Mouse (Mus musculus) mouse trophoblast stem cell (cell line): ENCODE measurements at regions not wholly inside any gene's neighbourhood (a gene's known extent, or its start where the extent isn't known, plus 50 kb on each side); places are given as distances from the start of the nearest gene placed in this dataset.

Experiments used
- in situ Hi-C, 2 experiments: fragments of 300-500 bp; cut with MseI, MboI; formaldehyde crosslinking; loops; 2 replicates in 1 of 2; 3 replicates in 1 of 2; pipeline ENCODE4 v1.15.1; 2025

DNA sequence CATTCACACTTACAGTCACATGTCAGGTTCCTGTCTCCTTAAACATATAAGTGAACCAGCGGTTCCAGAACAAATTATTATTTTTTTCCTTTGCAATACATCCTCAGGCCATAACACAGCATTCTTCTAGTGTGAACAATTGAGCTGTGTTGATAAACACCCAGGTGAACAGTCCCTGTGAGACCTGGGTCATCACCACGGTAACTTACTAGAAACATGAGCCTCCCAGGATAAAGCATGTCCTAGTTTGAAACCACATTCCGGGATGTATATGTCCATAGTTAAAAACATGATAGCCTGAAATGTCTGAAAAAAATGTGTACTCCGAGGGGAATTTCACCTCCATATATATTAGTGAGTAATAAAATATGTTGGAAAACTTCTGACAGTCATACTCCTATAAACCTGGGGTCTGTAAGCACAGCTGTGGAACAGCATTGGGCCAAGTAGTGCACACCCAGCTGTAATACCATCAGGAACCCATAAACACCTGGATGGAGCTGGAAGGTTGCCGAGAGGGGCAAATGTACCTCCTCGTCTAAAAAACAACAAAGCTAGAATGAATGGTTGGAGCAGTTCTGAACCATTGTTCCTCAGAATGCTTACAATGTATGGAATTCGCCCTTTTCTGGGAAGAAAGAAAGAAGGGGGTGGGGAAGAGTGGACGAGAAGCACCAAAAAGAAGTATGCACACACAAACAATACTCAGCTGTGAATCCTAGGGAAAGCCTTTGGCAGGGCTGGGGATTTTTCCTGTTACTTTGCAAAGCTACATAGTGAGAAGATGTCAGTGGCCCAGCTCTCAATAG is 232.9 kb downstream of the Irs2 start:
- in situ Hi-C loops, result no loop called here

DNA sequence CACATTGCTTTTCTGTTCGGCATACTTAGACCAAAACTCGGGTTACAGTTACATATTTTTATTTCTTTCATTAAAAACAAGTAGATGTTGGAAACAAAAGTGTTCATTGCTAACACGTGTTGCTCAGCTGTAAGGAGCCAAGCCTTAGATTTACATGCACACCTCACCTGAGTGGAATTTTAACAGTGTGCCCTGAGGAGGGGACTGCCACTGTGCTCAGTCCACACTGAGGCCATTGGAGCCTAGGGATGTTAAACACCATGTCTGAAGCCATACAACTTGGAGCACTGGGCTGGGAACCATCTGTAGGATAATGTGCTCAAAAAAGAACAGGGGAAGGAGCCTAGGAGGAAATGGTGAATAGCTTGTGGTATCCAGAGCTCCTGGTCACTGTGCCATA is 233.5 kb downstream of the Irs2 start:
- in situ Hi-C loops, result no loop called here

DNA sequence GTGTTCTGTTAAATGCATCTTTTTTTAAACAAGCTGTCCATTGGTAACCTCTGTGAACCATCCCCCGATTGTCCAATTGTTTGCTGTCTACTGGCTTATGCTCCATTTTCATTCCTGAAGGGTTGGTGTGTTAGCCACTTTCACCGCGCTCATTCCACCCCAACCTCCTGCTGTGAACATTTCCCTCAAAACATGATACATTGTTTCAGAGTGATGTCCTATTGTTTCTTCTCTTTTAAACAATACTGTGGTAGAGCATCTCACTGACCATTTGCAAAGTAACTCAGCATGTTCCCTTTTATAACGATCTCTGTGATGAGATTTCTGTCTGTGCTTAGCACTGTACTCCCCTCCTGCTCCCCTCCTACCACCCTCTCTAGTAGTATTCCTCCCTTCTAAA is 240.1 kb downstream of the Irs2 start:
- in situ Hi-C loops, result no loop called here

DNA sequence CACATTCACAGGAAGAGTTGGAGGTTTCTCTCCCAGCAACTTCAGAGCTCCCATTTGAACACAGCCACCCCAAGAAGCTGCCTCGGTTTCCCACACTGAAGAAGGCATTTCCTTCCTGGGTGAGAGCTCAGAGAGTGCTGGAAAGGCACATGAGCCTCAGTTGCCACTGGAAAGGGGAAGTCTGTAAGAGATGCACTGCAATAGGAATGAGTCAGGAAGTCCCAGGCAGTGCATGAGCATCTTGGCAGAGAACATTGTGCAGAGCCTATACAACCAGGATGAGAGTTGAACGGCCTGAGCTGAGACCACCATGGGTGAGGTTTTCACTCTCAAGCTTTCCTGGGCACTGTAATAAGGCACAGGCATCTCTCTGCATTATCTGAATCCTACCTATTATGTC is 244.4 kb downstream of the Irs2 start:
- in situ Hi-C loops, result no loop called here

DNA sequence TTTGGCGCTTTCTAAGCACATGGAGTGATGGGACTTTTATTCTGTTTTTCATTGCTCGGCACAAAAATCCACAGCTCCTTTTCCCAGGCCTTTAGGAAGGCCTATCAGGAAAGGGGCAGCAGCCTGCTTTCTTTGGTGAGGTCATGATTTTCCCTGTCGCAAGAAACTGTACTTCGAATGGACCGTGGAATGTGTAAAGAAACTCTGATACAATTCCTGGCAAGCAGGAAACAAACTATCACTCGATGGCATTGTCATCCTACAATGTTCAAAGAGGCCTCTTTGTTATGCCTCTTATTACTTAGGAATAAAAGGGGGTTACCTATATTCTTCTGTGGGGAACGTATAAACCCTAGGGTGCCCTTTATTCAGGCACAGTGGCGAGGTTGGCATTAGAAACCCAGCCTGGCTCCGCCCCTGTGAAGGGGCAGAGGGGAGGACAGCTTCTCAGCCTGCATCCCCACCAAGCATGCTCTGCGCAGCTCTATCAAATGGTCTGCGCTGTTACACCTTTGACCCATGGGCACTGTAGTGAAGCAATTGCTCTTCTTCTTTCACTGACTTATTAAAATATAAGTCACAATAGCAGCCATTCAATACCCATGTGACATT is 246.5 kb downstream of the Irs2 start:
- in situ Hi-C loops, result no loop called here

DNA sequence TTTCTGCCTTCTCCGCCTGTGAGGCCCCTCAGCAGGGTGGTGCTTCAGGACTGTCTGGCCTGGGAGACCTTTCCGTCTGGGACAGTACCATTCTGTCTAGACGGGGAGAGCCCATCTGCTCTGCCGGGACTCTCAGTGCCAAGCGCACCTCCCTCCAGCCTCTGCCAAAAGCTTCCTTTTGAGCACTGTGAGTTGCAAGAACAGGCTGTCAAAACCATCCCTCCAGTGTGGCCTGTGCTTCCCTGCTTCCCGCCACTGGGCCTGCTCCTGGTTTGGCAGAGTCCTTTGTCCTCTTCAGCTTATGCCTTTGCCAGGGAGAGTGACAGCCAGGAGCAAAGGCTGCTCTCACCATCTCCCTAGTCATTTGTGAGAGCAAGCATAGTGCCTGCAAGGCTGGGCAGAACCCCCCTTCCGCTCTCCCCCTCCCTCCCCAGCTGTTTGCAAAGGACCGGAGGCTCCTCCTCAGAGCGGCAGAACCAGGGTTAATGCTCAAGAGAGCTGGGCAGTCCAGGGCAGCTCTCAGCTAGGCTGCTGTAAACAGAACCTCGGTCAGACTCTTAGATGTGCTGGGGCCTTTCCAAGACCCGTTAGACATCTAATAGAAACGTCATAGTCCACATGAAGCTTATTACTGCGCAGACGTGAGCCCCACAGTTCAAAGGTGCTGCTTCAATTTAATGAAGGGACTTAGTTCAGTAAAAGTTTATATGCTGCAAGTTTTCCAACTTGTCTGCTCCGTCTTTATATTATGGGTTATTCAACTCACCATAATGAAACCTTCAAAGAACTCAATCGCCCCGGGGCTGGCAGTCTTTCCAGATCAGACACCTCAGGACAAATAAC is 247.2 kb downstream of the Irs2 start:
- in situ Hi-C loops, result no loop called here

DNA sequence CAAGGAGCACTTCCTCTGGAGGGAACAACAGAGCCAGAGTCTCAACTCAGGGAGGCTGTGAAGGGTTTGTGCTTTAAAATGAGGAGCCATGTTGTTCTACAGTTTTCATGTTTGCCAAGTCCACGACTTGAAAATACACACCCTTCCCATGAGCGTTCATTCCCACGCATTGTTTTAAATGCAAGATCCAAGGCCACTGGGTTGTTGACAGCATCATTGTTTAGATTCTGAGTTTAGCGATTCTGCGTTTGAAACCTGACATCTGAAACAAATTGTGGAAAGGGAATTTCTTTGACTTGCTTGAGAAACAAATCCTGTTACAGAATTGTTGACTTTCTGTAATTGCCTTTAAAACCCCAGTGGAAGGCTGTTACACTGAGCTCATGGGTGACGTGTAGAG is 248.0 kb downstream of the Irs2 start:
- in situ Hi-C loops, result no loop called here

DNA sequence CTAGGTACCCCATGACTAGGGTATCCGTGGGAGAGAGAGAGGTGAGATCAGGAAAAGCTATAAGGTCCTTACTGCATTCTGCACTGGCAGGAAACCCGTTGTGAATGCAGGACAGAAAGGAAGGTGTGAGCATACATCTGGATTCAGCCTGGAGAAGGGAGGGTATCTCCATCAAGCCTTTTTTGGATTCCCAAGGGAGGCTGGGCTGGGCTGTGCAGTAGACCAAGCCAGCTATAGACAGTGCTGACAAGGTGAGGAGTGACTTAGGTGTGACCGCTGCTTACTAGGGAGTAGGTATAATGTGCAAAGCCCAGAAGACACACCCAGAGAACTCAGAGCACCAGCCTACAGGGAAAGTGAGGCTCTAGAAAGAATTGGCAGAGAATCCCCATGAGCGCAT is 250.1 kb downstream of the Irs2 start:
- in situ Hi-C loops, result no loop called here

DNA sequence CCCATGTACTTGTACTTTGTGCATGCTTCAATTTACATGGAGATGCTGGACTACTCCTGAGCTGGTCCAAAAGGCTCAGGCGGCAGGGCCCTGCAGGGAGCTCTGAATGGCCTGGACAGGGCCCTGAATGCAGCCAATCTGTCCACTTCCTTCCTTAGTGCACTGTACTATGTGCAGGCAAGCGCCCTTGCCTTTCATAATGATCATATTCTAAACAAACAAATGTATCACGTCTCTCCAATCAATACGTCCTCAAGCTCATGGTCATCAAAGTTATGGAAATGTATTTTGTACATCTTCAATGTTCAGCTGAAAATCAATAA is 253.3 kb downstream of the Irs2 start:
- in situ Hi-C loops, result no loop called here

DNA sequence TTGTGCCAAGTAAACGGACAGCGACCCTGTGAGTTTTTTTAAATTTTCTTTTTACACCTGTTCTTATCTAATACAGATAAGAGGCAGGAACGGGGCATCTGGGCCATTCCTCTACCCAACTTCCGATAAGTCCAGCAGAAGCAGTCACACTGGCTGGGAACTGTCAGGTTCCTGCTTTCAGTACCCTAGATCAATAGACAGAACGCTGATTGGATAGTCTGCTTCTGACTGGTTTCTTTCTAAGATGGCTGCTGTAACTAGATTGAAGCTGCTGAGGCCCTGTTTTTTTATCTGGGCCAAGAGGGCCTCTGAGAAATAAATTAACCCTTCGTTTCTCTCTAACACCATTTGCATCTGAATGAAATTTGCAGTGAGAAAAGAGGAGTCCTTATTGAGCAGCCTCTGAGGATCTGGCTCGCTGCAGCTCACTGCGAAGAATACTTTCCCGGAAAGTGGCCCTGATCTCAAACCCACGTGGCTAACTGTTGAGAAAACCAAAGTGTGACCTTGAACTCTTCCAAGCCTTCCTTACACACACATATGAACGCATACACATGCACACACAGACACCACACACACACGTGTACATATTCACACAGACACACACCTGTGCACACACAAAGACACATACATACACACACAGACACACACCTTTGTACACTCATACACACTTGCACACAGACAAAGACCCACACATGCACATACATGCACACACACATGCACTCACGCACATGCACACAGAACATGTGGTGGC is 253.8 kb downstream of the Irs2 start:
- in situ Hi-C loops, result no loop called here

DNA sequence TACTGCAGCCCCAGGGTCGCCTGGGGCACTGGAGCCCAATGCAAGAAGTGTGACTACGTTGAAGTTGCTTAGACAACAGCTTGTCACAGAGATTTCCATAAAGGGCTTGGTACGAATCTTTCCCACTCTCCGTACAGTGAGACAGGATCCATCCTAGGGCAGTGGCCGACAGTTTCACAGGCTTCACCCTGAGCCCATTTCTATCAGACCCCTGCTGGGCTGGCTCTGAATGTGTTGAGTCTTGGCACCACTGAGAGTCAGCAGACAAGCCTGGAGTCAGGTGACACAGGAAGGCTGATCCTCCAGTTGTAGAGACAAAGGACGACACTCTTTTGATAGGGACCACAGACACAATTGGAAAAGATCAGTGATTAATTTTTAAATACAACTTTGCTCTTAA is 255.2 kb downstream of the Irs2 start:
- in situ Hi-C loops, result no loop called here

DNA sequence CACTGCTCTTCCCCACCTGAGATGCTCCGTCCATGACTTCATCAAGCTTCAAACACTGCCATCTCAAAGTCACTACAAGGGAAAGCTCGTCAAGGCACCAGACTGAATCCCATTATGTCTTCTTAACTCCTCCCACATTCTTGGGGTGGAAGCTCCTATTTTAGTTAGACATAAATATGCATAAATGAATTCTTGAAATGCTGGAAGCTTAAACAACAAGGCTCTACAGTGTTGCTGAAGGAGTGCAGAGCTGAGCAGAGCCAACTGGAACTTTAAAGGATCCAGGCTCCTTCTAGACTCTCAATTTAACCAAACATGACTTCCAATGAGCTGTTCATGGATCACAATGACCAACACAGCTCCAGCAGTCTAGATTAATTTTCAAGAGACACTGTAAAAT is 261.1 kb downstream of the Irs2 start:
- in situ Hi-C loops, result no loop called here

DNA sequence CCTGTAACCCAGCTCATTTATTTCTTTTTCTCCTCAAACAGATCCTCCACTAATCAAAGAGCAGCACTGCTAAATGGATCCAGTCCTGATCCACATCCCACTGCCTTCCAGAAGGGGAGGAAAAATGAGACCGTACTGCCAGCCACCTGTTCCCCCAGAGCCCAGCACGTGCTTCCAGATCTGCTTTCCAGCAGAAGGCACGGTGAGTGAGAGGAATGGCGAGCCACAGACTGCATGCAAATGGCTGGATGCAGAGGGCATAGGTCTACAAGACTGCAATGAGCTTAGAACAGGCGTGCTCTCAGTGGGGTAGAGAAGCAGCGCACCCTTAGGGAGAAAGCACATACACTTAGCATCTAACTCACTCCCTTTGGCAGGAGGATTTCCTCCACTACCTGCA is 265.0 kb downstream of the Irs2 start:
- in situ Hi-C loops, result no loop called here

DNA sequence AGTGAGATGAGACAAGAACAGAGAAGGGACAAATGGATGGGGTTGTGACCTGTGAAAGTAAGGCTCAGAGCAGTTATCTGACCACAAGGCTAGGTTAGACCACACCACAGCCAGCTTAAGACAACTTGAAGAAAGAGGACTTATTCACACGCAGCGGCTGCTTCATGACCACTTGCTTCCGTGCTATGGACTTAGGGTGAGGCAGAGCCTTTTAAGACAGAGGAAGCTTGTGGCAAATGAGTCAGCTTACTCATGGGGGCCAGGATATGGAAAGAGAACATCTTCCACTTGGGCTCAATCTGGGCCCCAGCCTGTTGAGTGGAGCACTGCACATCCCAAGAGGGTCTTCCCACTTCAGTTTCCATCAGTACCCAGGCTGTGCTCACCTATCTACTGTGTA is 267.4 kb downstream of the Irs2 start:
- in situ Hi-C loops, result no loop called here

DNA sequence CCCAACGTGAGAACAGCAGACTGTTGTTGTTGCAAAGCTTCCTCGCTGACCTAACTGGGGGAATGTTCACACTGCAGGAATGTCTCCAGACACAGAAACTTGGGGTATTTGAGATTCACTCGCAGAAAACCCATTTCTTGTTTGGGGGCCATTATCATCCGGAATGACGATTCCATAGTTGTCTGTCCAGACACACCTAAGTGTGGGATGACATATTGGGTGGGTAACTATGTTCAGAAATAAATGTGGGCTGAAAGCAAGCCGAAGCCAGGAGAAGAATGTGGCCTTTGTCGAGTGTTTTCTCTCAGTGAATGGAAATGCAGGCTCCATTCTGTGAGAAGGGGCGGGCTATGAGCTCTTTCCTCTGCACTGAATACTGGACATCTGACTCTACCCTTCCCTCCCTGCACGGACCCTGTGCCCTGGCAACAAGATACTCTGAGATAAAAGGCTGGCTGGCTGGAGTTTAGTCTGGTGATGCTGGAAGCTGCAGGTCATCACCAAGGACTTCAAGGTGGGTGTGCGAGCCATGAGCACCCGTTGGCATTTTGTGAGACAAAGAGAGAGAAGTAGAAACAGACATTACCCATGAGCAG is 269.7 kb downstream of the Irs2 start:
- in situ Hi-C loops, result no loop called here

DNA sequence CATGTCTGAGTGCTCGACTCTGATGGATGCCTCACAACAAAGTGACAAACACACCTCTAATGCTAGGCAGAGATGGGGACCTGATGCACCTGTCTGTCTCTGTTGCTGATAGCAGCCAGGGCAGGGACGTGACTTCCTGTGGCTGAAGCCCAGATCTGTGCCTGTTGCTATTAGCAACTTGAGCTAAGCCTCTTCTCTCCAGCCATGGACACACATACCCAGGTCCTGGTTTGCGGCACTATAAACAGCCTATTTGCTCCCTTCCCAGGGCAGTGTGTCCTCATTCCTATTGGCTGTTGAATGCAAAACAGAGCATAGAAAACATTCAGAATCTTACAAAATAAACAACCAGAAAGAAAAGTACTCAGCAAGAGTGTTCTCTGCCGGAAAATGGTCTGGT is 273.5 kb downstream of the Irs2 start:
- in situ Hi-C loops, result no loop called here

DNA sequence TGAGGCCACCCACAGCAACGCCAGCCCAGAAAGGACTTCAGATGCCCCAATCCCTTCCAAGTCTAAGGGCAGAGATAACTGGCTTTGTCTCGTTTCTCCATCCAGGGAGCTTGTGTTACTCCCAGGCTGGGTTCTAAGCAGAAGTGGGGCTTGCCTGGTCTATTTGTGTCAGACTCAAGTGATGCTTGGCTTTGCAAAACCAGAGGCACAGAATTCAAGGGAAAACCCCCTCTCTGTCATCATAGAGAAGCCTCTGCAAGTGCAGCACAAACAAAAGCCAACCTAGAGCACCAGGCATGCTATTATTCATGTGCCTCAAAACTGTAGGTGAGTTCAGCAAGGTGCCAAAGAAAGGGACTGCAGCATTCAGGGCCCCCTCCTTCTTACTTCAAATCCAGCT is 284.9 kb downstream of the Irs2 start:
- in situ Hi-C loops, result no loop called here

DNA sequence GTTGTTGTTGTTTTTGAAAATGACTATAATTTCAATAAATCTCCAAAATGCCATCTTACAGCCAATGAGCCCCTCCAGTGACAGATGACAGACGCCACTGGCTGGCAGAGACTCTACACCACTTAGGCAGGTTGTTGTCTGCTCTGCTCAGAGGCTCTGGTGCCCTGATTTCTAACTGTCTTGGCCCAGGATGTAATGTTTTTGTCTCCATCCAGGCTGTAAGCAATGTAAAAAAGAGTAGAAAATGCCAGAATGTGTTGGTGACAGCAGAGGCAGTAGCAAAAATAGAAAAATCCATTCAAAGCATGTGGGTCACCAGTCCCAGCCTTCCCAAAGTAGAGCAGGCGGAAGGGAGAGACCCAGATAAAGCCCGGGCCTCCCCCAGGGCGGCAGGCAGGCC is 285.5 kb downstream of the Irs2 start:
- in situ Hi-C loops, result no loop called here

DNA sequence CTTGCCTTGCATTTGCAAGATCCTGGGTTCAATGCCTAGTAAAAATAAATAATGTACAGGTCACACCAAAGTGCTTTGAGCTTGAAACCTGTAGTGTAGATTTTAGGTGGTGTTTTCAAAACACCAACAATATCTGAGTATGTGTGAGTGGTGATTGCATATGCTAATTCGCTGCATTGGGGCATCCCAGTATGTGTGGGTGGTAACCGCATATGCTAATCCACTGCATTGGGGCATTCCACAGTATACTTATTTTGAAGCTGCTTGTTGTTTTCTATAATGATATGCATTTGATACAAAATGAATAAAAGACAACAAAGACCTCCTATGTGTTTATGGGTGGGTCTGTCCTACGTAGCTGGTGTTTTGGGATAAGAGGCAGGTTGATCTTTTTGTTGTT is 285.9 kb downstream of the Irs2 start:
- in situ Hi-C loops, result no loop called here

DNA sequence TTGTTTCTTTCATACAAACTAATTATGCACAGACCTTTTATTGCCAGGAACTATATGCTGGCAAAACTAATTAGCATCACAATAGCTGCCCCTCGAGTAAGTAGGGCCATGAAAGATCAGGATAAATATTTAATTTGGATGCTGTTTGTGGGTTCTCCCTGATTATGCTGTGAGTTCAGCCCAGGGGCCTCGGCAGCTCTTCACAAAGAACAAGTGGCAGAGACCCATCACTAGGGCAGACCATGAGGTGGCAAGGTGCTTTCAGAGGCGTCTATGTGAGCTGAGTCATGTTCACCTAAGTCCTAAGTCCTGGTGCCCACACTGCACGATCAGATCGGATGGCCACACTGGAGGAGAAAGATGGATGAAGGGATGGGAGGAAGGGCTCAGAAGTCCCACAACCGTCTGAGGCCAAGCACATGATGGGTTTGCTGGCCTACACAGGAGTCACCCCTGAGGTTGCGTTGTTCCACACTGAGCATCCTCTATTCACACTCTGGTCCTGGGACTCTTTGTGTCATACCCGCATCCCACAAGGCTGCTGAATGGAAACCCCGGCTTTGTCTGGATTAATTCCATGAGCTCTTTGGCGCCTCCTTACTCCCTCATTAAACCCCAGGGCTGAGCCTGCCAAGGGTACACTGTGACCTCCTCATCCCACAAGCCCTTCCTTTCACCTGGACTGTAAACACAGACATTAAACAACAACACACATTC is 287.0 kb downstream of the Irs2 start:
- in situ Hi-C loops, result no loop called here

DNA sequence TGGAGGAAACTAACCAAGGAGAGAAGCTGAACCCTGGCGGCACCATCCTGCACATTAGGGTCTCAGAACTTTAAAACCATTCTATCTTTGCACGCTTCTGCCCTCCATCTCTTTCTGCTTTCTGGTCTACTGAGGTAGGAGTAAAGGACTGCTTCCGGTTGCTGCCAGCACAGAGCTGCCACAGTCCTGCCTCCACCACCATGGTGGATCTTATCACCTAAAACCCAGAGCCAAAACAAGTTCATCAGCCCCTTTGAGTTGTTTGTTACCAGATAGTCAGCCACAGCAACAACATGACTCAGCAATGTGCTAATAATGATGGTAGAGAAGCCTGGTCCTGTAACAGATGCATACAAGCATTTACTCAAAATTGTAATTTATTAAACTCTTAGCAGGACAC is 287.9 kb downstream of the Irs2 start:
- in situ Hi-C loops, result no loop called here
